Mouse (Mus musculus) small intestine, adult 2 months (tissue): Measurements from ENCODE around the gene Pigo.
"Not testable (repeated sequence)": the region's sequence is repeated elsewhere in the genome, so short reads cannot be mapped to it uniquely, and the experiment has no call there.

Experiments used
- CTCF ChIP-seq: fragments of 200-500 bp; IDR thresholded peaks from 2 replicates; pipeline ENCODE4 v1.5.1; 2012; ENCODE audit warnings: low read depth, mild to moderate bottlenecking, control low read depth, inconsistent platforms, low read length, moderate library complexity, mixed read lengths; ENCODE audit not compliant: insufficient replicate concordance, insufficient read length; ENCODE audit errors: extremely low read depth
- POLR2A ChIP-seq: fragments of 200-500 bp; IDR thresholded peaks from 2 replicates; pipeline ENCODE4 v1.6.1; 2012; ENCODE audit warnings: low read depth, mild to moderate bottlenecking, control low read depth, inconsistent platforms, low read length, moderate library complexity

- TF ChIP-seq CTCF, POLR2A: not testable (repeated sequence)
Measured at GRCm38 (mm10) chr4:42980467-42980866, 45.2 kb downstream of the Pigo start.
